Mouse (Mus musculus) right cerebral cortex, postnatal 14 days (tissue): ENCODE measurements around the gene Nfic.

Experiments used
- DNase-seq: peaks from one replicate; pipeline ENCODE4 v3.0.0; 2022

Gene Nfic

DNA sequence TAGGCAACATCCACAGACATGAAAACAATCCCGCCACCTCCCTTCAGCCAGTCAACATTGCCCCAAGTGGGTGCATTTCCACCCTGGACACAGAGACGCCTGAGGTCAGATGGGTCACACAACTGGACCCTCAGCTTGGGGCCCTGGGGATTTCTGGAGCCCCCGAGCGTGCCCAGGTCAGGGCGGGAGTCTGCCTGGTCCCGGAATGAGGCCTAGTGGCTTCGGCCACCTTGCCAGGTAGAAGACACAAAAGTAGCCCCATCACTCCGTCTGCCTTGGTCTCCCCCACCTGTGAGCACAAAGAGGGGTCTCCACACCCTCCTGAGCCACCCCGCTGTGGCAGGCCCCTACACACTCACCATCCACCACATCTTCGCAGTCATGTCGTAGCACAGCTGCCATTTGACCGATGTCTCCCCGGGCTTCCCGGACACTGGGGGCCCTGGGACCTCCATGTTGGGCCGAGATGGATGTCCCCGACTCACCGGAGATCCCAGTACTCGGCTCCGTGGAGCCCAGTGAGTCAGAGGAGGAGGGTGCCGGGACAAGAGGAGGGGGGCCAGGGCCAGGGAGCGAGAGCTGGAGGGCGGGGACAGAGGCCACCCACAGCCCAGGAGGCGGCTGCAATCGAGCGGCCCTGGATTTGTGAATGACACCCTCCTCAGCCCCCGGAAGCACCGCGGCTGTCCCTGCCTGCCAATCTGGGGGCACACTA lies at the start of gene Nfic:
TSS of gene Nfic (minus strand) at position 455 of the 715 bp plus-strand sequence.
- DNase-seq: peak; percentile 6

DNA sequence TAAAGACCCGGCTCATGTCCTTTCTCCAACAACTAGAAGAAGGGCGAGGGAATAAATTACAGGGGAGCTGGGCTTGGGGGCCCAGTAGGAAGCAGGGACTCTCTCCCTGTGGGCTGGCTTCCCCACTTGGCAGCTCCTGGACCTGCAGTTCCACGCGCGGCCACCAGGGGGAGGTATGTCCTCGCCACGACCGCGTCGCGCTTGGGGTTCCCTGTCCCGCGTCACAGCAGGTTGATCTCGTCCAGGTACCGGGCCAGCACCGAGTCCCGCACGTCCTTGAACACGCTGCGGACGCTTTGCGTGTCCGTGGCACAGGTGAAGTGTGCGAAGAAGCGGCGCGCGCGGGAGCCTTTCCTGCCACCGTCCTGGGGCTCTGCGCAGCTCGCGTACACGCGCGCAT lies 47.2 kb upstream of the Nfic start:
- peak; percentile 90 for DNase-seq

DNA sequence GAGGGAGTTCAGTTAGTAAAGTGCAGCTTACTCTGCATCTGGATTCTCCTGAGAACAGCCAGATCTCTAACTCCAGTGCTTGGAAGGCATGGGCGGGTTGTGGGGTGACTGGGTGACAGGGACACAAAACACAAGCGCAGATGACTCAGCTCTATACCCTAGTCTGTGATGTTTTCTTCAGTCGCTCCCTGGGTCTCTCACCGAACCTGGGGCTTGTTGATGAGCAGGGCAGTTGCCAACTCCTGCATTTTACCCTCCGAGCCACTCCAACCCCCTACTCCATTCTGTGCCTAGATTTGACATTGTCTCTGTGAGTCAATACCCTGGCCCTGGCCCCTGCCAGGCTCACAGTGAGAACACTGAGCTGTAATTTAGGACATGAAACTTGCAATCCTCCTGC lies 46.4 kb upstream of the Nfic start:
- no peak for DNase-seq

DNA sequence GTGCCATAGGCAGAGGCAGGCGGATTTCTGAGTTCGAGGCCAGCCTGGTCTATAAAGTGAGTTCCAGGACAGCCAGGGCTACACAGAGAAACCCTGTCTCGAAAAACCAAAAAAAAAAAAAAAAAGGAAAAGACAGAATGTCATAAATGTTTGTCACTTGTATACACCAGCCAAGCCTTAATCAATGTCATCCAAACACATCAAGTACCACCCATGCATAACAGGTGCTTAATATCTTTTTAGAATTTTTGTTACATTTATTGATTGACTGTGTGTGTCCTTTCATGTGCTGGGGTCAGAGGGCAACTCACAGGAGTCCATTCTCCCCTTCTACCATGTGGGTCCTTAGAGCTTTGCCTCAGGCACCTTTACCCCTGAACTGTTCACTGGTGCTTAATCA lies 44.6 kb upstream of the Nfic start, which contains the start of gene S1pr4:
TSS of gene S1pr4 (minus strand) at position 101 of the 400 bp plus-strand sequence.
- no peak for DNase-seq

DNA sequence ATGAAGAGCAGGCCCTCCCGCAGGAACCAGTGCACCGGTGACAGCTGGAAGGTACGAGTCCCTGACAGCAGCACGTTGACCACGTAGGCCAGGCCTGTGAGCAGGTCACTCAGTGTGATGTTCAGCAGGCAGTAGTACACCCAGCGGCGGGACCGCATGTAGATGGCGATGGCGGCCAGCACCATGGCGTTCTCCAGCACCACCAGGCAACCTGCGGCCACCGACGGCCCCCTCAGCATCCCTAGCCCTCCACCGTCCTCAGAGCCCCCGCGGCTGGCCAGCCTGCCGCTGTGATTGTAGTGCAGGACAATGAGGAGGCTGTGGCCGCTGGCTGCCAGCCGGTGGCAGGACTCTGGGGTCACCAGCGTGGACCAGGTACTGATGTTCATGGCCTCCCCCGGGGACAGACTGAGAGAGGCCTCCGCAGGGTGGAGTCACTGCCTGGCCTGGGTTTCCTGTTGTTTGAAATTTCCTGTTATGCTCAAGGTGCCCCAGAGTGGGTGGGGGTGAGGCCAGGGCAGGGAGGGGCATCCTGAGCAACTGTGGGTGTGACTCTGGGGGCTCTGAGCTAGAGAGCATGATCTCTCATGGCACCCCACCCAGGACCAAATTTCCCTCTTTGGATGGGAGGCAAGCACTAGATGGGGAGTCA lies 43.9 kb upstream of the Nfic start:
- no peak for DNase-seq

DNA sequence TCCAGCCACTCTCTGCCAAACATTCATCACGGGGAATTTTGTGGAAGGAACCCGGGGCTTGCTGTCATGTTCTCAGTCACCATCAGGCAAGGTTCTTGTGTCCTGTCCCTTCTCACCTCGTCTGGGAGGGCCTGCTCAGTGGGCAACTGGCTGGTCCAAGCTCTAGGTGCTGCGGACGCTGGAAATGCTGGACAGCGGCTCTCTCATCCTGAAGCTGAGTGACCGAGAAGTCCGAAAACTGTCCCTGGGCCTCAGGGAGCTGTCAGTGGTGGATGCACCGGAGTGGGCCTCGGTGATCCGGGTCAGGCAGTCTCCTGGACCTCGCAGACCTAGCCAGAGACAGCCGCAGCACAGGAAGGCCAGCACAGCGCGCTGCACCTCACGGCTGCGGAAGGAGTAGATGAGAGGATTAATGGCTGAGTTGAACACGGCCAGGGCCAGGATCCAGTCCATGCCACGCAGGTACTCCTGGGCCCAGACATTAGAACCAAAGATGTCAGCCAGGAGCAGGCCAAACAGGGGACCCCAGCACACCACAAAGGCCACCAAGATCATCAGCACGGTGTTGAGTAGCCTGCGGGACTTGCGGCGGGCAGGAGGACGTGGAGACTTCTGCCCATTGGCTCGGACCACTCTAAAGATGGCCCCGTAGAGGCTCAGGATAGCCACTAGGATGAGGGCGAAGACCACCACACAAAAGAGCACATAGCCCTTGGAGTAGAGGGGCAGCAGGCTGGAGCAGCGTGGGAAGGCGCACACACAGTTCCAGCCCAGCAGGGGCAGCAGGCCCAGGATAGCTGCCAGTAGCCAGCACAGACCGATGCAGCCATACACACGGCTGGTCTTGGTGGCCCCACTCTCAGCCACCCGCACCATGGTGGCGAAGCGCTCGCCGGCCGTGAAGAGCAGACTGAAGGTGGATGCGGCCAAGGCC lies 43.1 kb upstream of the Nfic start:
- DNase-seq: no peak

DNA sequence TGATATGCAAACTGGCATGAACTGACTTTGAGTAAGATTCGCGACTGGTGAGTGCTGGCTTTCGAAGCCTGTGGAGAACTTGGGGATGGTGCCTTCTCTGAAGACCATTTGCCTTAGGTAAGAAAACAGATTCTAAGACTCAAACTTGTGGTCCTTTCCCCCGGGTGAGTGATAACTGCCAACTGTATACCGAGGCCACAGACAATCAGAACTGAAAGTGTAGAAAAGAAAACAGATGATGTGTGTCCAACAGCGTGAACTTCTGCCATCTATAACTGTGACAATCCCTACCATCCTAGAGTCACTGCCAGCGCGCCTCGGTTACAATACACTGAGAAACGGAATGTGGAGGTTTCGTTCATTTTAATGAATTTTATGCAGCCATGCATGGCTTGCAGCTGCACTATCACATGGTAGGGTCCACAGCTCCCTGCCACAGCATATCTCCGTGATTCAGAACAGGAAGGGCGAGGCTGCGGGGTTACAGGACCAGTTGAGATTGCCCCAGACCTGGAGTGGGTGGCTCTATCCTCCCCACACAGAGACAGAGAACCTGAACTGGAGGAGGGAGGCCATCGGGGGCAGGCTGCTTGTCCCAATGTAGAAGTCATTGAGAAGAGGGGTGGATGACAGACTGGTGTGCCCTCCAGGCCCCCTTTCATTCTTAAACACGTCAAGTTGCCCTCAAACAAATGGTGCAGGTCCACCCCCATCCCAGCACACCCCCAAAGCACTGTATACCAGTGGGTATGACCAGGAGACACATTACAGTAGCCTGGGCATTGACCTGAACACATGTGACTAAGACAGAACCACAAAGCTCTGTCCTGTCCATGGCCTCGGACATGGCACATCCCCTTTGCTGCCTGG lies 42.2 kb upstream of the Nfic start:
- no peak for DNase-seq

DNA sequence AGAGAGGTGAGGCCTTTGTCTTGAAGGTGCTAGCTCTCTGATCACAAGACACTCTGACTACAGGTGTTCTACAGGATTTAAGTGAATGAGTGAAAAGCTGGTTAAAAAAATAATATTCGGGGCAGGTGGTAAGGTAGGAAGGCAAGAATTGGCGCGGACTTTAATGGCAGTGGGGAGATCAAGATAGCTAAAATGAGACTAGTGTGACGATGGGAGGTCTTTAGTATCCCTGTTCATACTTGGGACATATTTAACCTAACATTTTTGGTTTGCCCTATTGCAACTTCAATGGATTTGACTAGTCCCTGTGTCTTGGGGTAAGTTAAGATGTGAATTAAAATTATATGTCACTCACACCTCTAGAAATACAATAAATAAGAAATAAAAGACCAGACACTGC lies 41.5 kb upstream of the Nfic start:
- DNase-seq: no peak

DNA sequence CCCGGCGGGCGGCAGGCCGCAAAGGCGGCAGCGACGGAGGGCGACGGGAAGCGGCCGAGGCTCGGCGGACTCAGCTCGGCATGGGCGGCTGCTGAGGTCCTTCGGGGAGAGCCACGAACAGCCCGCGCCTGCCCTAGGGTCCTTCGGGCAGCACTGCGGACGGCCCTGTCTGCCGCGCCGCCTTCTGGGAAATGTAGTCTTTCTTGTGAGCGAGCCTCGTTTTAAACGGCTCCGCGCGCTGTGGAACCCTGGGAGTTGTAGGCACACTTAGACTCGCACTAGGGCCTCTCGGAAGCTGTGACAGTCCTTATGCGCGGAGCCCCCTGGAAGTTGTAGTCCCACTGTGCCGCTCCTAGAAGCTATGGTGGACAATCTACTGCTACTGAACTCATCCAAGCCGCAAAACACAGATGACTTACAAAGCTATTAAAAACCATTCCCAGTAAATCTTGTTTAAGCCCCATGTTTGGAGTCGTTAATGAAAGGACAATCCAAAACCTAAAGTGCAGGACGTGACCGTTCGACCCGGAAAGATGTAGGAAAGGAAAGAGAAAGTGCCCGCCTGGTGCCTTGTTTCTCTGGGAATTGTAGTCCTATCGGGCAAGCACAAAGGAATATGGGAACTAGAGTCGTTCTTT lies 40.9 kb upstream of the Nfic start, which contains the start of gene Ncln:
TSS of gene Ncln (minus strand) at position 129 of the 638 bp plus-strand sequence.
- peak; percentile 99 for DNase-seq

DNA sequence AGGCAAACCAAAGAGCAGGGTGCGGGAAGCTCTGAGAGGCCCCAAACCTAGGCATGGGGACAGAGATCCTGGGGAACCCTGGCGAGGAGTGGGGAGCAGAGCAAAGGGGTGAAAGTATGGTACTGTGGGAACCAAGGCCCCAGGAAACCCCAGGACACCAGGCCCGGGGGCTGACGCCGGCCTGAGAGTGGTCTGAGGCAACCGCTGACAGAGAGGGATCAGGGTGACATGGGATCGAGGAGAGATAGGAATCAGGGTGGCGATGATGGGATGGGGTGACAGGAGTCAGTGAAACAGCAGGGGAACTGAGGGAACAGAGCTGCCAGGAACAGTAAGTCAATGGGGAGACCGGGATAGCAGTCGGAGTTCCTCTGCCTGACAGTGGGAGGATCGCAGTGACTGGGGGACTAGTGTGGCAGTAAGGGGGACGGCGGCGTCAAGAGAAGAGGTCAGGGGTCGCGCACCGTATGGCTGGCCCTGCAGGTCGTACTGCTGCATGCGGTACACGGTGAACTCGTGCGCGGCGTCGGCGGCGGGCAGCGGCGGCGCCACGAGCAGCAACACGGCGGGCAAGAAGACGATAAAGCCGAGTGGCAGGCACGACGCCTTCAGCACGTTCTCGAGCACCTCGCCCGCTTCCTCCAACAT lies 40.3 kb upstream of the Nfic start:
- DNase-seq: peak; percentile 64

DNA sequence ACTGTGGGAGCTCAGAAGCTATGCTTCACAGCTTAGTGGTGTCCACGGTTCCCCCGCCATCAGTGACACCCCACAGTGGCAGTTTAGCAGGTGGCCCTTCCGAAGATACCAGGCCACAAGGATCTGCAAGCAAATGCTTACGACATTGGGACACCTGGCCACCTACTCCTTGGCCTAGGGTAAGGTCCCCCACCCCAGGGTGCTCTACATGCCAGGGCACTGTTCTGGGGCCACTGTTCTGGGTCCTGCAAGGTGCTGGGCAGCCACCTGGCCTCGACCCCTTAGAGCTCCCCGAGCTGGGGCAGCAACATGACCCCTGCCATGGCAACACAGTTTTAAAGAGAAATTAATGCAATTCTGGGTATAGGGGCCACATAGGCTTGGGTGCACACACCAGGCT lies 39.7 kb upstream of the Nfic start:
- no peak for DNase-seq

DNA sequence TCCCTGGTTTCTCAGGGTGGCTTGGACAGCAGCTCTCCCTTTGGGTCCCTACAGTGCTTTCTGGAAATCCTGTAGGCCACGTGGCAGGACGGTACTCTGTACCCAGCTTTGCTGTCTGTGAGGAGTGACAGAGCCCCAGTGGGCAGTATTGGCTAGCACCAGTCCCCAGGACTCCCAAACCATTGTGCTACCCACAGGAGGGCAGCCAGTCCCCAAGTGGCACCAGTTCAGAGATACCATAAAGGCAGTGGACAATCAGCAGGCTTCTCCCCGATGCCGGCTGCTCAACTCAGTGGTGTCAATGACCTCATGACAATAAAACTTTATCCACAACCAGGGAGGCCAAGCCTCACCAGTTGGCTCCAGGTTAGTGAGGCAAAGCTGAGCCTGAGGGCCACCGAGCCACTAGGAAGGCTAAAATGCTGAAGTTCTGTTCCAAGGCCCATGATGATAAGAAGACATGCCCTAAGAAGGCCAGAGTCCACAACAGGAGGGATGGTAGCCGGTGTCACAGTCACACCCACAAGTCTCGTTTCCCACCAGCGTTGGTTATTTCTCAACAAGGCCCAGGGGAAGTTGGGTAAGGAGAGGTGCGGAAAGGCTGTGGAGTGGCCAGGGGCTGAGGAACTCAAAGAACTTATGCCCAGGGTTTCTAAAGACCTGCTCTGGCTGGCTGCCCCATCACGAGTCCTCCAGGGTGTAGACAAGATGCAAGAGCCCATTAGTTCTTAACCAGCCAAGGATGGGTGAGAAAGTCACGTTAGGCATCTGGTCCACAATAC lies 39.0 kb upstream of the Nfic start:
- no peak for DNase-seq

DNA sequence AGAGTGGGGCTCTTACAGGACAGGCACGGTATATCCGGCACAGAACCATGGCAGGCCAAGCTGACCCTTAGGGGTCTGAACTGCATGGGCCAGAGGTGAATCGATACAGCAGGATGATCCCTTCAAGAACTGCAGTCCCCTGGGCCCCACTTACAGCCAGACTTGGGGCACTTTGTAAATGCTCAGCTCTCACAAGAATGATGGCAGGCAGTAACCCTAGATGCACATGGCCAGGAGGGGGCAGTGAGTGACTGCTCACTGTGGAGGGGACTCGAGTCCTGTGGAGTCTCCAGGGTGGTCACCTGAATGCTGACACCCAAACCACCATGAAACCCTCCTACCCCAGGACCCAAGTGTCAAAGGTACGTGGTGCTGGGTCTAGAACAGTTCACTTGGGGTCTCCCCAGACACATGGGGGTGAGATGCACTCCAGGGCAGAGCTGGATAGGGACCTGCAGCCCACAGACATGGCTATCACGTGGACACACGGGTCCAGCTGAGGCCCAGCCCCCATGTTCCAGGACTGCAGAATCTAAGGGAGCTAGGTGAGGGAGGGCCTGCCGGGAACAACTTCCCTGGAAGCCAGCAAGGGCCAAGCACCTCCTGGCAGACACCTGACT lies 38.3 kb upstream of the Nfic start:
- peak; percentile 9 for DNase-seq

DNA sequence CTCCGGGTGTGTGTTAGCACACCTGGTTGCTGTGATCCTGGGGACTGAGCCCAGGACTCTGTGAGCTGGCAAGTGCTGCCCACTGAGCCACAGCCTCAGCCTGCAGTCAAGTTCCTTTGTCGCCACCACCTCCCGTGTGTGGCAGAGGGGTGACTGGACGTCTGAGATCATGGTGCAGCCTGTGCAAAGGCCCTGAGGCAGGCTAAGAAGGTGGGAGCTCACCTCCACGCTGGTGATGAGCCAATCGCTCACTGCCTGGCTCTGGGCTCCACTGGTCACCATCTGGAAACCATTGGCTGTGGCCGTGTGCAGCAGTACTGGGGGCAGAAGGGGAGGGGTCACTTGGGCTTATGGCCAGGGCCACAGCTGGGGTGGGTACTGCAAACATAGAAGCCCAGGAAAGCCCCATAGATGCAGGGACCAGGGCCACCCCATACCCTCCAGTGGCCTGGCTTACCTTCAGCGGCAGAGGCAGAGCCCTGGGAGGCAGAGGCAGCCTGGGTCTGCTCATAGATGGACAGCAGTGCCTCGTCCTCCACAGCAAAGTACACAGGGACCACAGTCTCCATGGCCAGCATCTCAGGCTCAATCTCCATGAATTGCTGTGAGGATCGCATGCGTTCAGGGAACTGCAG lies 37.3 kb upstream of the Nfic start:
- peak; percentile 6 for DNase-seq

DNA sequence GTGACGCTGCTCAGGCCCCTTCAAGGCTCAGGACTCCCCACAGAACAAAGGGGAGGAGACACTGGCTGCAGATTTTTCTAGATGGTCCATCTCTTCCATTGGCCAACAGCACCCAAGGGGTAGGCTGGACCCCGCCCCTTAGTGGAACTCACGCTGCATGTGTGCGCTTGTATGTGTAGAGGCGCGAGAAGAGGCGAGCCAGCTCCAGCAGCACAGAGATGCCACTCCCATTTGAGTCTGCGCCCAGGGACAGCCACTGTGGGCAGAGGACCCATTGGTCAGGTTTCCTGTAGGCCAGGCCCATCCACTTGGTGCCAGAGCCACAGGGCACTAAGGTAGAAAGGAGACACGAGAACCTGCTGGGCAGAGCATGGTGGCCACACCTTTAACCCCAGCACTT lies 35.6 kb upstream of the Nfic start:
- DNase-seq: no peak

DNA sequence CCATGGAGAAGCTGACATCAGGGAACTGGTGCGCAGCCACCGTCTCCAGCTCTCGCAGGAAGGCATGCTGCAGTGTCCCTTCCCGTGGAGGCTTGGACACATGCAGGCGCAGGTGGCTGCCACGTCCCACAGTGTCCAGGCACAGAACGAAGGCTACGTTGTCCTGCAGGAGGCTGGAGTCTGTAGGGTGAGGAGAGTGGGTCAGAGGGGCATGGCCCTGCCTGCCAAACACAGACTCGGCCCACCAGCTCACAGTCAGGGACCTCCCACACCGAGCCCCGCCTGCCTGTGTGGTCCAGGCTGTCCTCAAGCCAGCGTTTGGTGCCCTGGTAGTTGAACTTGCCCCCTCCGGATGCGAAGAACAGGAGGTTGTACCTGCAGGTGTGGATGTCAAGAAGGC lies 34.5 kb upstream of the Nfic start:
- DNase-seq: no peak

DNA sequence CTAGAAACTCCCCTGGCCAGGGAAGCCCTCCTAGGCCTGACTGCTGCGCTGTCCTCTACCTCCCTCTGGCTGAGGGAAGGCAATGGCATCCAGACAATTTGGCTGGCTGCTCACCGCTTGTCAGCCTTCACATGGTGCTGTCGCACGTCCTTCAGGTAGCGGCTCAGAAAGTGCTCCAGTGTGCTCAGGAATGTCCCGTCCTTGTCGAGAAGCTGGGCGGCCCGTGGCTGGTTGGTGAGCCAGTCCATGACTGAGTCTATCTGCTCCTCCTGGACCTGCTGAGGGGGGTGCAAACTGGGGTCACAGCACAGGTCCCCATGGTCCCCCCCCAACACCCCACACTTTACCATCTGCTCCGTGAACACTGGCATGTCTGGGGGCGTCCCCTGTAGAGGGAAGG lies 32.6 kb upstream of the Nfic start:
- DNase-seq: no peak

DNA sequence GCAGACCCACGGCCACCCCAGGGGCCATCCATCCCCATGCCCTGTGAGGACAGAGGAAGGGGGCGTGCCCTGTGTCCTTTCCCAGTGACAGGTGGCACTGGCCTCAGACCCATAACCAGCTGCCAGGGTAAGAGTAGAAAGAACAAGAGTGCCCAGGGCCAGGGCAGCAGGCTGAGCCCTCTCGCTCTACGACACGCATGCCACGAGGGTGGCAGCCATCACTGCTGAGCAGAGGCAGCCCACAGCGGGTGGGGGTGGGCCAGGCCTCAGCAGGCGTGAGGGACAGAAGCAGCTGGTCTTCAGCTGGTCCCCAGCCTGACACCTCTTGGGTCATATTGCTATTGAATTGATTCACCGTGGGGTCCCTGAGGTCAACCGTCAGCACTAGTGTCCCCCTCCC lies 31.1 kb upstream of the Nfic start:
- DNase-seq: no peak

DNA sequence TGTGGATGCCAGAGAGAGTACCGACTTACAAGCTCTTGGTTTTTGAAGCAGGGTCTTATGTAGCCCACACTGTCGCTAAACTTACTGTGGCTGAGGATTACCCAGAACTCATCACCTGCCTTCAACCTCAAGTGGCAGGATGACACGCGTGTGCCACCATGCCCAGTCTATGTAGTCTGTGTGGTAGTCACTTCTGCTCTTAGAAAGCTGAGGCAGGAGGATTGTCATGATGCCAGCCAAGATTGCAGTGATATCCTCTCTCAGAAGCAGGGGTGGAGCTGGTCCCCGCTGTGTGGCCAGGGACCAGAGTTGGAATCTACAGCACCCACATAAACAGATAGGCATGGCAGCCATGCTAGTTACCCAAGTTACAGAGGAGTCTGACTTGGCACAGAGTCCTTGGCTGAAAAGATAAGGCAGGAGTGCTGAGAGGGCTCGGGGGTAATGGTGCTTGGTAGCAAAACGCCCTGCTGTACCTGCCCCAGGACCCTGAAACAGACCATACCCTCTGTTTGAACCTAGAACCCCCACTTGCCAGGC lies 30.1 kb upstream of the Nfic start:
- DNase-seq: no peak
